Mouse (Mus musculus) left cerebral cortex, adult 2 months (tissue): ENCODE data around the gene Fzr1. TPM values are rescaled to one million over a fixed set of nuclear protein-coding genes. Genes with fewer than 3 reads are reported as not detected.

ENCODE experiments used
- DNase-seq, 2 experiments: peaks; one replicate each; pipeline ENCODE4 v3.0.0; 2021 to 2022; ENCODE audit warnings: low spot score in 2 of 2, mixed read lengths in 1 of 2; ENCODE audit errors: extremely low spot score in 1 of 2
- H3K27ac ChIP-seq: fragments of 200-600 bp; 2 replicates; pipeline ENCODE4 v1.8.1; 2022
- H3K4me3 ChIP-seq: fragments of 200-600 bp; 2 replicates; pipeline ENCODE4 v1.8.1; 2022
- CTCF ChIP-seq: fragments of 200-600 bp; IDR thresholded peaks from 2 replicates; pipeline ENCODE4 v1.8.1; 2022; ENCODE audit warnings: antibody characterized with exemption, mild to moderate bottlenecking, moderate library complexity
- intact Hi-C: fragments of 180-260 bp; cut with DNase I; formaldehyde crosslinking; loops from one replicate; pipeline ENCODE4 v1.15.1; 2025
- total RNA-seq, 2 experiments: library from RNA; stranded (reverse); gene quantifications; 2 replicates each; pipeline ENCODE4 v1.2.3; 2021

Gene Fzr1
- total RNA-seq, 2 experiments from 2014 or later, result 69.1 to 70.6 TPM

DNA sequence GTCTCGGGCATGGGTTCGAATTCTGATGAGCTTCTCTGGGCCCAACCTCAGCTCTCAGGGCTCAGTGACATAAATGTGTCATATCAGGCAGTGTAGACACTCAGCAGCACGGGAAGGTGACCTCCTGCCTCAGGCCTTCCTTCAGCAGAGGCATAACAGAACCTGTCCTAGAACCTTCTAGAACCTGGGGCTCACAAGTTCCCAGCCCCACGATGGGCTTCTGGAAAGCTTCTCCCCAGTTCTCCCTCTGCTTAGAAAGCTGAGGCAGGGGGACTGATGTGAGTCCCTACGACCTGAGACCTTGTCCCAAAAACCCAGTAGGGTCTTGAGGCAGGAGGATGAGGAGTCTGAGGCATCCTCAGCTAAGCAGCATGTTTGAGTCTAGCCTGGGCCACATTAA lies 36.8 kb upstream of the Fzr1 start:
- DNase-seq, result no peak
- H3K27ac ChIP-seq, result peak overlapping the region; percentile 97
- no peak overlapping the region for H3K4me3 ChIP-seq
- intact Hi-C loops, result no loop called here
- TF ChIP-seq CTCF, result no peak

DNA sequence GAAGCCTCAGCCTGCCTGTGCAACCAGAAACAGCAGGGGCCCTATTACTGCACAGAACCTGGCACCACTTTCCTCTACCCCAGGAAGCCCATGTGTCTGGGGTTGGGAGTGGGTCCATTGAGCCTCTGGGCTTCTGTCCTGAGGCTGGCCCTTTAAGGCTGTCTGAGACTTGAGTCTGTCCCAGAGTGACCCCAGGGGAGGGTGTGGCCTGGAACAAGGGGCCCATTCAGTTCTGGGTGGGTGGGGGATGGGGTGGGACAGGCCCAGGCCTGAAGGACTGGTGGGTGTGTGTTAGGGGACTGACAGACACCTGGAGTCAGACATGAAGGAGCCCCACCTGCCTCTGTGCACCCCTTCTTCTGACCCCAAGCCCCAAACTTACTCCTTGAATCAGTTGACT lies 36.4 kb upstream of the Fzr1 start:
- intact Hi-C loops, result no loop called here
- DNase-seq, result no peak
- Histone ChIP-seq H3K4me3 (no peak overlapping the region), H3K27ac (peak overlapping the region; percentile 97)
- no peak for TF ChIP-seq CTCF

DNA sequence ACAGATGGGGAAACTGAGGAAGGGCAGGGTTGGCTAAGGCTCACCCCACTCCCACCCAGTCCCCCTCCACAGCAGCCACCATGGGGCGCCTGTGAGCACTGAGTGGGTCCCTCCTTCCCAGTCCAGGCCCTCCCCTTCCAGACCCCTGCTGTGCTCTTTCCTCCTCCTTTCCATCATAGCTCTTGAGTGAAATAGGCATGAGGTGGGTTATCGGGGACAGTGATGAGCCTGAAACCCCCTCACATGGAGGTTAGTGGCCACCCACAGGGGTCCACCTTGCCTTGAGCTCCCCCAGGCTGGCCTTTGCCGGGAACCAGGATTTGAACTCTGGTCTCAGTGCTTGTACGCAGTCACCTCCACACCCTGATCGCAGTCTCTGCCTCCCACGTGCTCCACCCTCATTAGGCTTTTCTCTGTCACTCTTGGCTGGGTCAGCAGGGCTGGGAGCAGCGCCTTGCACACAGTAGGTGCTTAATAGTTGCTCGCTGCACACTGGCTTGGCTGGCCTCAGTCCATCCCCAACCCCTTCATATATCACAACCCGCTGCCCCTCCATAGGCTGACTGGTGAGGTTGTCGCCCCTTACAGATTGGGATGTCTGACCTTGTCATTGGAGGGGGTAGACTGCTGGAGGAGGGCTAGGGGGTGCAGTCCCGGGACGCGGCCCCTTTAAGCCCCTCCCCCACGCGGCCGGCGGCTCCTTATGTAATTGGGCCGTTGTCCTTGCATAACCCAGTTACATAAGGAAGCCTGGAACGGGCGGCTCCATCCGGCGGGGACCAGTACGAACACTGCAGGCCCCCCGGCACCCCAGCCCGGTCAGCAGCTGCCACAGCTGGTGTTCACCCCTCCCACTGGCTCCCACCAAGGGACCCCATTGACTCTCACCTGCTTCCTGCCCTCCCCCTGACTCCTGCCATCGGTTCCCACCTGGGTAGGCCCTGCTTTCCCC lies 35.3 kb upstream of the Fzr1 start:
- intact Hi-C loops, result loop anchor here (2.0 kb wide), 1 partner anchor 13 kb away; no protein-coding TSS in a partner anchor
- Histone ChIP-seq H3K27ac (peak overlapping the region; percentile 97), H3K4me3 (no peak overlapping the region)
- peak; percentile 82 to 85 for DNase-seq
- TF ChIP-seq CTCF, result no peak; the same call in 1 of the 2 replicates

DNA sequence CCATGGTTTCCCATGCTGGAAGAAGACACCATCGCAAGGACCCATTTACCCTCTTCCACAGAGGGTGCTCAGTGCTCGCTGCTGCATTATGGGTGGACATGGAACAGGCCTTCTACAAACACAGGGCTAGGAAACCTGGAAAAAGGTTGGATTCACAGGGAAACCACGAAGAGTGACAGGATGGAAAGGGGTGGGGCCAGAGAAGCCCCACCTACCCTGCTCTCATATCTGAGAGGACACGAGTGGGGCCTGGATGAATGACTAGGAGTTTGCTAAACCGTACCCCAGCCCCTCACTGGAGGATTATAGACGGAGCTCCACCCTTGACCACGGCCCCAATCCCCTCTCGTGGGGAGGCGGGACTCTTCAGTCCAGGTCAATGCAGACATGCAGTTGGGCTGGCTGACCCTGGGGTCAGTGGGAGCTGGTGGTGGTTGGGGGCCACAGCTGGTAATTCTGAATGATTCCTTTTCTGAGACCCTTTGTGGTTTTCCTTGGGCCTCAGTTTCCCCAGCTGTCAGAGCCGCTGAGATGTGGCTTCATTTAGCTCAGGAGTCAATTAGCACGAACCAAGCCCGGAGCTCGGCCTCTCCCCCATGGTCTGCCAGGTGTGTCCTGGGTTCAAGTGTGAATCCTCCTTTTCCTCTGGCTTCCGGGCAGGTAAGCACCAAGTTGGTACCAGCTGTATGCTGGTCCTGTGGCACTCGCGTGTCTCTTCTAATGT lies 34.4 kb upstream of the Fzr1 start:
- Histone ChIP-seq H3K27ac (peak overlapping the region; percentile 97), H3K4me3 (no peak overlapping the region)
- intact Hi-C loops, result loop anchor here (2.0 kb wide), 1 partner anchor 14 kb away; no protein-coding TSS in a partner anchor
- no peak for DNase-seq
- TF ChIP-seq CTCF, result no peak

DNA sequence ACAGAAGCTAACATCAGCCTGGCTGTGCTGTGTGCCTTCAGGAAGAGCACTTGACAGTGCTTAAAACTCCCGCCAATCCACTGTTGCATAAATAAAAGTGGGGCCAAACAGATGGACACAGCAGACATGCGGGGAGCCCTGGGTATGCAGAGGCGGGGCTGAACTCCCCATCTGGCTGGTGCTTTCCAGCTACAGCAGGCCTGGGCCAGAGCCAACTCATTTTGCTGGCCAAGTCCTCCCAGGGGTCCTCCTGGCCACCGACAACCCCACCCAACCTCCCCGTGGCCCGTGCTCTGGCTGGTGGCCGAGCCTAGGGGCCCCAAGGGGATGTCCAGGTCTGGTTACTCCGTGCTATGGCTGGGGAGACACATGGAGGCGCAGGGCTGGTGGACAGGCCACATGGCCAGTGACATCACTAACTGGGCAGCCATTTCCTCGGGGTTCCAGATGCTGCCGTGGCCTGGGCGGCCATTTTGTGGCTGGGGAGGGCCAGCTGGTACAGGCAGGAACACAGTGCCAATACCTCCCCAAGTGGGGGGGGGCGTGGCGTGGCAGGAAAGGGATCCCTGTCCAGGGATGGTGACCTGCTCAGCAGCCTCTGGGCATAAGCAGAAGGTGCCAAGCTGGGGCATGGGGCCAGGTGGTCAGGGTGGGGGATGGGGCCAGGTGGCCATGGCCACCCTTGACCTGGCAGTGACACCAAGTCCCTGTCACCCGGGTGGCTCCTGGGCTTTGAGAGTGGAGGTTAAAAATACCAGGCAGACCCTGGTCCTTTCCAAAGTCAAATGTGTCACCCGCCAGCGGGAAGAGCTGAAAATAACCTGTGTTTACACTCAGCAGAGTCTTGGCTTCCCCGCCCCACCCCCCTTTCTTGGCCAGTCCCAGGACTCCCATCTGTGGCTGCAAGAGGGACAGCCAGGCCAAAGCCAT lies 33.4 kb upstream of the Fzr1 start:
- no peak for TF ChIP-seq CTCF
- intact Hi-C loops, result loop anchor here (2.0 kb wide), 1 partner anchor 15 kb away; no protein-coding TSS in a partner anchor
- no peak overlapping the region for H3K4me3 ChIP-seq
- H3K27ac ChIP-seq, result peak overlapping the region; percentile 97
- peak in 1 of 2 experiments; percentile 60 for DNase-seq

DNA sequence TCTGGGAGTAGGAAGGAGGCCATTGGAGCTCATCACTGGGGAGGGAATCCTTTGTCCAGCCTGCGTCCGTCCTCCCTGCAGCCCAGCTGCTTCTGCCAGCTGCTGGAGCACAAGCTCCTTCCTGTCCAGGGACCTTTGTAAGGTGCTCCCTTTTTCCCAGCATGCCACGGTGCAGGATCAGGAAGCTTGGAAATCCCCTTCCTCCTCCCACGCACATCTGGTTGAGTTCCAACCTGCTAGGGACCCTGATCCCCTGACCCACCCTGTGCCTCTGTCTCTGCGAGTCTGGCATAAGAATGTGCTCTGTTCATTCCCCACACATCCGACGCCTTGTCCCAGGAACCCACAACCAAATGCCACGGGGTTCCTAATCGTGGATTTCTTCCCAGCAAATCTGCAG lies 32.7 kb upstream of the Fzr1 start:
- Histone ChIP-seq H3K4me3 (no peak overlapping the region), H3K27ac (peak overlapping the region; percentile 97)
- intact Hi-C loops, result no loop called here
- DNase-seq, result no peak
- TF ChIP-seq CTCF, result no peak

DNA sequence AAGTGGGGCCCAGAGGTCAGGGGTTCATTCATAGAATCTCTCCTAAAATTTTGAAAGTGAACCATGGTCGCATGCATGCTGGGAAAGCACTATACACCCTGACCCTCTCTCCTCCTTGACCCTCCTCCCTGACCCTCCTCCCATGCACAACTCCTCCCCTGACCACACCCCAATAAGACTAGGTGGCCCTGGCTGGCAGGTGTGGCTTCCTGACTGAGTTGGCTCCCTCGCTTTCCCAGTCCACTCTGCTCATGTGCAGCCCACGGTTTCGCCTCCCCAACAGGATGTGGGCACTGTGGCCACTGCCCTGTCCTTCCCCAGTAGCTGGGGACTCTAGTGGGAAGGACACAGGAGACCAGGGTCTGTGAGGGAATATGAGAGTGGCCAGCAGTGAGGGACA lies 32.0 kb upstream of the Fzr1 start:
- Histone ChIP-seq H3K27ac (peak overlapping the region; percentile 97), H3K4me3 (no peak overlapping the region)
- no peak for DNase-seq
- intact Hi-C loops, result no loop called here
- no peak for TF ChIP-seq CTCF

DNA sequence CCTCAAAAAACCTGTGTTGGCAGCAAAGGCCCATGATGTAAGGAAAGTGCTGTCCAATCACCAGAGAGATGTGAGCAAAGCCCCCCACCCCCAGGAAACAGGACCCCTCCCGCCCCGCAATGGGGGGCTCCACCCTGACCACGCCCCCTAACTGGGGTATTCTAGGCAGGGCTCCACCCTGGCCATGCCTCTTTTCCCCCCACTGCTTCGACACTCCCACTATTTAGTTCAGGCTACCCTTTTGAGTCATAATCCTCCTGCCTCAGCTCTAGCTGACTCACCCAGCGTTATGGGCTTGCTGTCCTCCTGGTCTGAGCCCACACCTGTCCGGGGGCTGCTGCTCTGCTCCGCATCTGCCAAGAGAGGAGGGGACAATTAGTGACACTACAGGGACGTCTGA lies 31.0 kb upstream of the Fzr1 start:
- DNase-seq, result no peak
- intact Hi-C loops, result no loop called here
- Histone ChIP-seq H3K4me3 (no peak overlapping the region), H3K27ac (peak overlapping the region; percentile 61)
- TF ChIP-seq CTCF, result no peak

DNA sequence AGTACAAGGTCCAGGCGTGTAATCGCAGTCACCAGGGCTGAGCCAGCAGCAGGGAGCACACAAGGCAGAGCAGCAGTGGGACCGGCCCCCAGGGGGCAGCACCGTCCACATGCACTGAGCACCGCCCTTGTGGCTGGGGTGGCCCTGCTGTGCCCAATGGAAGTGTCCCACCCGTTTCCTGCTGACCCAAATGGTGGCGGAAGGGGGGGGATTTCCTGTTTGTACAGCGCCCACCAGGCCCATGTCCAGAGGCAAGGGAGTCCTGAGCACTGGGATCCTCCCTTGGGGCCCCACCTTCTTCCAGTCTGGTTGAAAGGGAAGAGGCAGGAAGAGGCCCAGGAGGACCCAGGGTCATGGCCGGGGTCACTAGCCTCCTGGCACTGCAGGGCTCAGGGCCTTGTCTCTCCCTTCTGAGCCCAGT lies 30.6 kb upstream of the Fzr1 start:
- peak; percentile 82 for TF ChIP-seq CTCF
- intact Hi-C loops, result no loop called here
- peak overlapping the region; percentile 61 for H3K27ac ChIP-seq
- H3K4me3 ChIP-seq, result no peak overlapping the region
- peak in 1 of 2 experiments; percentile 72 for DNase-seq

DNA sequence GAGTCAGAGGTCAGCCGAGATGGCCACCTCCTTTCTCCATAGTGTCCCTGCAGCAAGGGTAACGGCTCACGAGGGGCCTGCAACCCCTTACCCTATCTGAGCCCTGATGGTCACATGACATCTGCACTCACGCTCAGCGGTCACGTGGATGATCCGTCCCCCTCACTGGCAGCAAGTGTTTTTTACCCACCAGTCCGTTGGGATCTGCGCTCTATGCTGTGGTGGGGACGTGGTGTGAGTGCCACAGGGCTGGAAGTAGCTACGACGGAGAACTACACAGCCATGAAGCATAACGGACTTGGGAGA lies 30.1 kb upstream of the Fzr1 start:
- H3K4me3 ChIP-seq, result no peak overlapping the region
- TF ChIP-seq CTCF, result no peak
- no peak for DNase-seq
- peak overlapping the region; percentile 56 for H3K27ac ChIP-seq
- intact Hi-C loops, result no loop called here
